Mouse (Mus musculus): ENCODE measurements around the gene Vmn1r132. TPM values are rescaled to one million over a fixed set of nuclear protein-coding genes. Genes with fewer than 3 reads are reported as not detected.
"Not testable (repeated sequence)": the region's sequence is repeated elsewhere in the genome, so short reads cannot be mapped to it uniquely, and the experiment has no call there.

Gene Vmn1r132
- total RNA-seq (2021) = not detected

DNA sequence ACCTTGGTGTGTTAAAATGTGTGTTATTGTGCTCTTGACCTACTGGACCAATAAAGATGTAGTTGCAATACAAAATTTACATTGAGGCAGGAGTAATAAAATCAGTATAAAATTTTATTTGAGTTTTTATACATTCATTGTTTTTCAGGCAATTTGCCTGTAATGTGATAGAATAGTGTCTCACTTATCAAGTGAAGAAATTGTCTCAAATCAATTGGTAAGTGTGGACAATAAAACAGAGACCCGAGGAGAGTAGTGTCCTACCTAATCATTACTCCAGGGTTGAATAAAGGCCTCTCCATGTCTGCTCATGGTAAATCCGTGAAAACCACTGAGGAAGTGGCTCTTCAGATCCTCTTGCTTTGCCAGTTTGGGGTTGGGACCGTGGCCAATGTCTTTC lies at the start of gene Vmn1r132:
TSS of gene Vmn1r132 (plus strand) at position 301 of the 400 bp plus-strand sequence.
- DNase-seq (ENCODE audit: extremely low spot score in 1 of 2, low spot score in 1 of 2) = not testable (repeated sequence)

Other genes starting within 250 kb of the Vmn1r132 start
- not detected for gene Gm6882, start 181.3 kb upstream of the Vmn1r132 start, total RNA-seq (2021)
- gene Vmn1r130, start 102.3 kb upstream of the Vmn1r132 start, total RNA-seq (2021) = not detected
- gene Vmn1r131, start 68.0 kb upstream of the Vmn1r132 start, total RNA-seq (2021) = not detected
- gene Gm4175, start 147.4 kb downstream of the Vmn1r132 start, total RNA-seq (2021) = not detected
- gene Gm4177, start 182.6 kb downstream of the Vmn1r132 start, total RNA-seq (2021) = not detected
- not detected for gene Vmn1r135, start 218.3 kb downstream of the Vmn1r132 start, total RNA-seq (2021)
- not detected for gene Gm5725, start 230.2 kb downstream of the Vmn1r132 start, total RNA-seq (2021)

Measured in layer of hippocampus, postnatal 25 days (tissue).